Mouse (Mus musculus) lung, postnatal 10 days (tissue): ENCODE results near the gene Lrrc20.
"Not testable (repeated sequence)": the region's sequence is repeated elsewhere in the genome, so short reads cannot be mapped to it uniquely, and the experiment has no call there.

Experiments used
- DNase-seq: peaks from one replicate; pipeline ENCODE4 v3.0.0; 2021

The Lrrc20 gene

GRCm38 (mm10) chr10:61475594-61476439, at the start of gene Lrrc20:
Gene Lrrc20, plus strand, starts transcription at chr10:61475801.
- peak; percentile 96 for DNase-seq

GRCm38 (mm10) chr10:61426251-61426757, 49.3 kb upstream of the Lrrc20 start:
- peak; percentile 49 for DNase-seq

- DNase-seq = no peak
These were observed 47.6 kb upstream of the Lrrc20 start for GRCm38 (mm10) chr10:61427951-61428350.

GRCm38 (mm10) chr10:61428416-61428815, 47.2 kb upstream of the Lrrc20 start:
- no peak for DNase-seq

GRCm38 (mm10) chr10:61429043-61429442, 46.6 kb upstream of the Lrrc20 start:
- DNase-seq = no peak

DNA sequence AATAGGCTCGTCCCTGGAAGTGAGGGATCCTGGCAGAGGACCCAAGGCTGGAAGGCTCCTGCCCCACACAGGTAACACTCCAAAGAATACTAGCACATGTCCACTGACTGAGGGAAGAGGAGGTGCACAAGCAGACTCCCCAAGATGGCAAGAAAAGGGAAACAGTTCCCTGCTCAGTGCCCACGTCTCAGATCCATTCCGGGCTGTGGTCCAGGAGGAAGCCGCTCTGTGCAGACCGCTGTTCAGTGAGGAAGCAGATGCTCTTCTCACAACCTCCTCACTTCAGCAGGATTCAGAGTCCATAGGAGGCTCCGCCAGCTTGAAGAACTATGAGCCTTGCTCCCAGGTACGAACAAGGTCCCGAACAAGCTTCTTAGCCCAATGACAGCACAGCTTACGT, 44.2 kb upstream of the Lrrc20 start:
- no peak for DNase-seq

DNA sequence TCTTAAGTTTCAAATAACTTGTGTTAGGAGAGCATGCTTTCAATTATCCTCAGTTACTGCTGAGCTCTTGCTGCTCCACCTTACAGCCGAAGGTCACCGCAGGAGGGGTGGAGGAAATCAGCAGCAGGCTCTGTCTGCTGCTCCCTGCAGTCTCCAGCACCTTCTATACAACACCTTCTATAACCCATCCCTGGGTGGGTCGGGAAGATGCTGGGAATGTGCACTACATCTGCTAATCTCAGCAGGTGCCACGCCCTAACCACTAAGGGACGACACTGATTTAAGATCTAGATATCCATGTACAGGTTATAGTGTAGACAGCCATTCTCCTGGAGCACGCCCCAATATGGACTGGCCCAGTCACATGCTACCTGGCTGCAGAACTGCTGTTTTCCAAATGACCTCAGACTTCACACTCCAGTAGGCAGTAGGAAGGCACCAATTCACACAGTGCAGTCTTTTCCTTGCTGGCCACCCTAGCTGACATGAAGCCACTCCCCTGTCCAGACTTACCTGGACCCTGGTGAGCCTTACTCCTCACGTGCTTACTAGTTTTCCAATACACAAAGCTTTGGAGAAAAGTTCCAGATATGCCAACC, 35.3 kb upstream of the Lrrc20 start:
- no peak for DNase-seq

GRCm38 (mm10) chr10:61443456-61443855, 32.1 kb upstream of the Lrrc20 start:
- no peak for DNase-seq

DNA sequence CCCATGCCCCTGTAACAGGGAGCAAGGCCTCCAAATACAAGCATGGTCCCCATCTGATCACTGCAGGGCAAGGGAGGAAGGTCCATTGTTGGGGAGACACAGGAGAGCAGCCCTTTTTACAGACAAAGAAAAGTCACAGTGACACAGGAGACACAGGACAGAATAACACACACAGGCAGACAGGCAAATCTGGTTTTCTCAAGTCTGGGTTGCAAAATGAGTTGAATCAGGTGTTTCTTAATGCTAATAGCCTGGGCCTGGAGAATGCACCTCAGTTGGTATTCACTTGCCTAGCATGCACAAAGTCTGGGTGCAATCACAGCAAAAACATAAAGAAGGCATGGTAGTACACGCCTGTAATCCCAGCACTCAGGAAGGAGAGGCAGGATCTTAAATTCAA, 31.7 kb upstream of the Lrrc20 start:
- DNase-seq = no peak

DNA sequence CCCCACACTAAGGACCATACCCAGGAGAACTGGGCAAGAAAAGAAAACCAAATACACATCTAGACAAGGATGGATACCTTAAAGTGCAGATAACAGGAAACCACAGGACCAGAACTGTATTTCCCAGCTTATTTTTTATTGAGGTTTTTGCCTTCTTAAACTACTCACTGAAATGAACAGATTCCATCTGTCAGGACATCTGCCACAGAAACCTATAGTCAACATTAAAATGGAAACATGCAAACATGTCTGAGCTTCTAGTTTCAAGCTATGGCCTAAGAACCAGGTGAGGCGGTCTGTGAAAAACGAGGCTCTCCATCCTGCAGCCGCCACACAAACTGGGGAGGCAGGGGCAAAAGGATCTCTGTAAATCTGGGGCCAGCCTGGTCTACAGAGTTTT, 30.6 kb upstream of the Lrrc20 start:
- DNase-seq = no peak

DNA sequence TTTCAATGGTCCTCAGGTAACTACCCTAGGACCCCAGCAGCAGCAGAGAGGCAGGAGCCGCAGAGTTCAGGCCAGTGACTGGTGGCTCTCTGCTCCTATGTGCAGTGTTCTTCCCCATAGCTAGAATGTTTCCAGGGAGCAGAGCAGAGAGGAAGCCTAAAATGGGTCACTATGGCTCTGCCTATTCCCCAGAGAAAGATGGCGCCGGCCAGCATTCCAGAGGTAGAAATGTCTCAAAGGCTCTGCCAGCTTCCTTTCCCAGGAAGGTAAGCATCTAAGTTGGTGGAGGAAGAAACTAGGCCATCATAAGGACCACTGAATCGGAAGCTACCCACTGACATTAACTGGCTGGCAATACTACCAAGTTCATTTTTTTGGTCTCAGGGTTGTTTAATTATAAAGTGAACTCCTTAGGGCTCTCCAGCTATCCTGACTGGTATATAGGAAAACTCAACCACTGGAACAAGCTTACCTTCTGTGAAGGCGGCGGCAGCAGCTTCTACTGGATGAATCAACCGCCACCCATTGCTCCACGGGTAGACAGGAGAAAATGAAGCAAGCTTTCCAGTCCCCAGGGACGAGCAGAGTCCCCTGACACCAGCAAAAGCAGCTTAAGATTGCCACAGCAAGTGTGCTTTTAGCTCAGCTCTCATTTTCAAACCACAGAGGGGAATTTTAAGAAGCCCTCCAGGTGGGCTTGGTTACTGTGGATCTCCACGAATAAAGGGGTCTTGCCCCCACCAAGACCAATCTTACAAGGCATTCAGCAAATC, 27.8 kb upstream of the Lrrc20 start:
- no peak for DNase-seq

- DNase-seq = no peak
These were observed 26.8 kb upstream of the Lrrc20 start for GRCm38 (mm10) chr10:61448834-61449233.

DNA sequence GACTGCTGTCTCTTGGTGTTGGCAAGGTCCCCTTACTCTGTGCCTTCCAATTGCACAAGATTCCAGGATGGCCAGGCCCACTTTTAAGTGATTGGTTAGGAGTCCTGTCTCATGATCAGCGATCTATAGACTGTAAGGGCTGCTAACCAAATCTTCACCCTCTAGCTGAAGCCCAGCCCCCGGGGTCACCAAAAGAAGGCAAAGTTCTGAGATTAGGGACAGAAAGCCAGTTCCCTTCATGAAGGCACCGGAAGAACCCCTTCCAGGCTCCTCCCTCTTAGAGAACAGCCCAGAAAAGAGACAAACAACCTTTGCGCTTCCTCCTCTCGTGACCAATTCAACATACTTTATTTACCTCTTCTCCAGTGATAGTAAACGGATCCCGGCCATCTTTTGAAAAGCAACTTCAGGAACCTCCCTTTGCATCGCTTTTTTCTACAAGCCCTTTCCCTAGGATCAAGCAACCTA, 24.1 kb upstream of the Lrrc20 start:
- DNase-seq = peak; percentile 58

- DNase-seq = peak; percentile 52
These were observed 23.5 kb upstream of the Lrrc20 start for GRCm38 (mm10) chr10:61451931-61452617.

- peak; percentile 99 for DNase-seq
These were observed 23.0 kb upstream of the Lrrc20 start, which contains the start of gene Eif4ebp2 for GRCm38 (mm10) chr10:61452645-61453044. Gene Eif4ebp2, minus strand, starts transcription at chr10:61452661.

DNA sequence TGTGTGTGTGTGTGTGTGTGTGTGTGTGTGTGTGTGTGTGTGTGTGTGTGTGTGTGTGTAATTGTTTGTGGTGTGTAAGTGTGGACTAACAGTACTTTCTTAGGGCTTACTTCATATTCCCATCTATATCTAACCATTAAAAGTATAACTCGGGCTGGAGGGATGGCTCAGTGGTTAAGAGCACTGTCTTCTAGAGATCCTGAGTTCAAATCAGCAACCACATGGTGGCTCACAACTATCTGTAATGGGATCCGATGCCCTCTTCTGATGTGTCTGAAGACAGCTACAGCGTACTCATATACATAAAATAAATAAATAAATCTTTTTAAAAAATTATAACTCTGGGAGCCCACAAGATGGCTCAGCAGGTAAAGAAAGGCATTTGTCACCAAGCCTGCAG, 22.4 kb upstream of the Lrrc20 start:
- DNase-seq = not testable (repeated sequence)

- DNase-seq = no peak
These were observed 18.4 kb upstream of the Lrrc20 start for GRCm38 (mm10) chr10:61457182-61457581.

DNA sequence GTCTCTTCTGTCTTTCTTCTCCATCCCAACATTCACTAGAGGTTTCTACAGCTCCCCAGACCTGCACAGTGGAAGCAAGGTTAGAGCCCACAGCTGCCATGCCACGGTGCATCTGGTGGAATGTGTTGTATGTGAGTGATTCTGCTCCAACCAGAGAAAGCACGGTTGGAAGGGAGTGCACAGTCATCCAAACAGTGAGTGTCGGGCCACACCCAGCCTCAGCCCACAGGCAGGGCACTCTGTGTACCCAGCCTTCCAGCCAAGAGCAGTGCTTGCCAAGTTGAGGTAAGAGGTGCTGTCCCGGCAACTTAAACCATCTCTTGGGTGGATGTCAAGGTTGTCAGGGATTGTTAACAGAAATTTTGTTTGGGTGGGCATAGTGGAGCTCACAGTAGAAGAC, 10.6 kb upstream of the Lrrc20 start:
- no peak for DNase-seq

GRCm38 (mm10) chr10:61466242-61466641, 9.4 kb upstream of the Lrrc20 start:
- DNase-seq = peak; percentile 20

DNA sequence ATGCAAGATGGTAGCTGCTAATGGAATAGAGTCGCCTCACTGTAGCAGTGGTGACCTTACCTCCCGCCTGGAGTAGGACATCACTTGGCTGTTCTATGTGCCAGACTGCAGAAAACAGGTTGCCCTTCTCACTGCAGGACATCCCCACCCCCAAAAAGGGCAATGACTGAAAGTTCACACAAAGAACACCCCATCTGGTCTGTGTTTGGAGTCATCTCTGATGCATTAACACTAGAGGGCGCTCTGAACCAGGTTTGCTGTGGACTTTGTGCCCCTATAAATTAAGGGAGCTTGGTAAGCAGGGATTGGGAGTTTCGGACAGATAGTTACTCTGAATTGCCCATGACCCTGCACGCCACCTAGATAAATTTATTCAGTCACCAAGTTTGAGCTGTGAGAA, 8.7 kb upstream of the Lrrc20 start:
- peak; percentile 55 for DNase-seq

DNA sequence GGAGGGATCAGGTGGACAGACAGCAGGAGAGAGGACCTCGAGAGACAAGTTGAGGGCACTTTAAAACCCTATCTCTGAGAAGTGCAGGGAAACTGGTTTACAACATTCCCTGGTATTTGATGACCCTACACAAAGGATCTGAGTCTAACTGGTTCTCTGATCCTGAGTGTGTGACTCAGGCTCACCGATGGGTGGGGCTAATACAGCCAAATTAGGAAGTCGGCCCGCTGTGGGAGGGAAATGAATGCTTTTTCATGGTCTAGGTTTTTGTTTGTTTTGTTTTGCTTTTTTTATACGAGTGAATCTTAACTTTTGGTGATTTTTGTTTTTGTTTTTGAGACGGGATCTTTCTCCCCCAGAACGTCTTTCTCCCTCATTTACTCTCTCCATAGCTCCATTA, 6.7 kb upstream of the Lrrc20 start:
- no peak for DNase-seq

- DNase-seq = no peak
These were observed 2.0 kb upstream of the Lrrc20 start for GRCm38 (mm10) chr10:61473640-61474039.

DNA sequence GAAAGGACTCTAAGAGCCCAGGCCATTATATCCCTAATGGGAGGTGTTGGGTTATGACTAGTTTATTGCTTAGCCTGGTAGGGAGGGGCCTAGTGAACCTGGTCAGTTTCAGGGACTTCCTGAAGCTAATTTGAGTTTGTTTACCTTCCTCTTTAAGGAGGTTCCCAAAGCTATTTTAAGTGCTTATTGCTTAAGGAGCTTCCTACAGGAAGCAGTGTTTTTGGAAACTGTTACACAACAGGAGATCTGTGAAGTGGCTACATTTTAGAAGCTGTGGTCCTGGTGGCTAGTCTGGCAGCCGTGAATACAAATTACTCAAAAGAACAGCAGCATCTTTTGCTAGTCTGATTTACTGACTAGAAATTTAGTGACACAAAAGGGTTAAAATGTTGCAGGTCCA, 1.3 kb upstream of the Lrrc20 start:
- no peak for DNase-seq
